Mouse (Mus musculus): ENCODE data around the gene Odam. TPM values are rescaled to one million over a fixed set of nuclear protein-coding genes. Genes with fewer than 3 reads are reported as not detected.

Odam gene
- polyA plus RNA-seq (2014; fragmentation: Nextera tagmentation; extraction: Ambion mirVana) = not detected in 2 replicates

DNA sequence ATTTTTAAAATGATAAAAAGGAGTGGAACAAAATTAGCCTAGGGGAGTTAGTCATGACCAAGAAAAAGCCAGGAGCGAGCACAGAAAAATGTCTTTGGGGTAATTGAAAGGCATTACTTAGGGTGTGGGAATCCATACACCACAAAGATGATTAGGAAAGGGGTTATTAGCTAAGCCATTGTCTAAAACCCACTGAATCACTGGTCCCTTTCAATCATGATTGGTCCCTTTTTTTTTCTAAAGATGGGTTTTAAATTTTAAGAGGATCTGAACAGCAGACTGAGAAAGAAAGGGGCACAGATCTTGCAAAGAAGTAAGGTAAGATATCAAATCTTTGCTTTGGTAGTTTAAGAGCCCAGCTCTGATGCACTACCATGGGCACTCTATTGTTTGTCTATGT is at the start of gene Odam:
Odam (plus strand) TSS at position 301 of the 400 bp plus-strand sequence.
- H3K27ac ChIP-seq (ENCODE audit: low read depth, low read length) = no peak within 1 kb of the TSS
- 90% methylated on average over 1 of the region's 1 CpGs for WGBS

DNA sequence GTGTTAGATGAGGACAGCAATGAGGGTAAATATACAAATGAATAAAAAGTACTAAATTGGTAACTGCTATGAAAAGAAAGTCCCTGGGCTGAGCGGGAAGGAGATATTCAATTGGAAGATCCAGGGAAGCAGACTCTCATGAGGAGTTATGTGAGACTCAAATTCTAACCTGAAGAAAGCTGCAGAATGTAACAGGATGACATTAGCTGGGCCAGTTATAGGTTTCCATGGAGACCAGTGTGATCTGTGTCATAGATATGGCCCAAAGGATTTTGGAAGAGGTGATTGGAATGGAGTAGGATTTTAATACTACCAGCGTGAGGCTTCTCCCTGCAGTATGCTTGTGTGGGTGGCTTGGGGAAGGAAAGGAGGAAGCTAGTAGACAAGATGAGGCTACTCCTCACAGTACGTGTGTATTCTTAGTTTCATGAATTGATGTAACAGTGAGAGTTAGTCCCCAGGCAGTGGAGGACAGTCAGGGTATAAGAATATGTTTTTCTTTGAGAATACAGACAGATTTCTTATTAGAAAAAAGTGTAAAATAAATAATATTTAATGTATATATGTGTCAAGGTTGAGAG is 29.6 kb upstream of the Odam start:
- no peak overlapping the region for H3K4me3 ChIP-seq (ENCODE audit: low read length)
- no peak overlapping the region for H3K4me2 ChIP-seq (replicated peaks; ENCODE audit: low read depth, low read length)
- no peak overlapping the region for H3K27ac ChIP-seq (ENCODE audit: low read depth, low read length)
- no peaks in the 10 kb centered on the region for H3K9me3 ChIP-seq (ENCODE audit: control insufficient read depth, low read length)
- H3K9ac ChIP-seq (ENCODE audit: low read depth, low read length) = no peak overlapping the region
- H3K27me3 ChIP-seq (ENCODE audit: control insufficient read depth, insufficient read depth, low read length) = no peaks in the 10 kb centered on the region
- H3K36me3 ChIP-seq (ENCODE audit: control insufficient read depth, insufficient read depth, low read length) = no peaks in the 10 kb centered on the region
- ATAC-seq (ENCODE audit: low FRiP score, low TSS enrichment) = no peak
- 76% methylated on average over 3 of the region's 3 CpGs for WGBS
- H3K4me1 ChIP-seq (ENCODE audit: control insufficient read depth, insufficient read depth, low read length) = no peaks in the 10 kb centered on the region

More for the DNA sequence above, at the start of gene Odam:
- H3K9ac ChIP-seq (ENCODE audit: low read depth, low read length) = no peak within 1 kb of the TSS
- no peaks in the 10 kb centered on the region for H3K36me3 ChIP-seq (ENCODE audit: control insufficient read depth, insufficient read depth, low read length)
- no peaks in the 10 kb centered on the region for H3K4me1 ChIP-seq (ENCODE audit: control insufficient read depth, insufficient read depth, low read length)
- no peaks in the 10 kb centered on the region for H3K9me3 ChIP-seq (ENCODE audit: control insufficient read depth, low read length)
- no peak for ATAC-seq (ENCODE audit: low FRiP score, low TSS enrichment)
- H3K4me2 ChIP-seq (replicated peaks; ENCODE audit: low read depth, low read length) = no peak within 1 kb of the TSS
- H3K27me3 ChIP-seq (ENCODE audit: control insufficient read depth, insufficient read depth, low read length) = no peaks in the 10 kb centered on the region
- no peak within 1 kb of the TSS for H3K4me3 ChIP-seq (ENCODE audit: low read length)

DNA sequence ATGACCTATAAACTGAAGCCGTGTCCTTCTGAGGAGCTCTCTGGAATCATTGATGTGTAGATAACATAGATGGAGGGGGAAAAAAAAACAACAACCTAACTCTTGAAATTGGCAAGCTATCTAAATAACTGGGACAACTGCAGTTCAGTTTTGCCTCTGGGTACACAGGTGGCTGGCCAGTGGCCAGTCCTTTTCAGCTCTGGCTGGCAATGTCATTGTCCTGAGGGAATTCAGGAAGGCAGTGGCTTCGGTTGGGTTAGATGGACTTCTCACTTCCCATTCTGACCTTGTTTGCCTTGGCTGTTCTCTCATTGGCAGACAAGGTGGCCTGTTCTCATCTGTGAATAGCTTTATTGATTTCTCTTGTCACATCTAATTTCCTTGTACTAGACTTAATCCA is 14.7 kb upstream of the Odam start:
- no peaks in the 10 kb centered on the region for H3K9me3 ChIP-seq (ENCODE audit: control insufficient read depth, low read length)
- H3K4me2 ChIP-seq (replicated peaks; ENCODE audit: low read depth, low read length) = no peak overlapping the region
- 61% methylated on average over 2 of the region's 2 CpGs for WGBS
- H3K36me3 ChIP-seq (ENCODE audit: control insufficient read depth, insufficient read depth, low read length) = no peaks in the 10 kb centered on the region
- H3K4me1 ChIP-seq (ENCODE audit: control insufficient read depth, insufficient read depth, low read length) = no peaks in the 10 kb centered on the region
- H3K4me3 ChIP-seq (ENCODE audit: low read length) = no peak overlapping the region
- H3K27me3 ChIP-seq (ENCODE audit: control insufficient read depth, insufficient read depth, low read length) = no peaks in the 10 kb centered on the region
- ATAC-seq (ENCODE audit: low FRiP score, low TSS enrichment) = no peak
- no peak overlapping the region for H3K9ac ChIP-seq (ENCODE audit: low read depth, low read length)
- H3K27ac ChIP-seq (ENCODE audit: low read depth, low read length) = no peak overlapping the region

DNA sequence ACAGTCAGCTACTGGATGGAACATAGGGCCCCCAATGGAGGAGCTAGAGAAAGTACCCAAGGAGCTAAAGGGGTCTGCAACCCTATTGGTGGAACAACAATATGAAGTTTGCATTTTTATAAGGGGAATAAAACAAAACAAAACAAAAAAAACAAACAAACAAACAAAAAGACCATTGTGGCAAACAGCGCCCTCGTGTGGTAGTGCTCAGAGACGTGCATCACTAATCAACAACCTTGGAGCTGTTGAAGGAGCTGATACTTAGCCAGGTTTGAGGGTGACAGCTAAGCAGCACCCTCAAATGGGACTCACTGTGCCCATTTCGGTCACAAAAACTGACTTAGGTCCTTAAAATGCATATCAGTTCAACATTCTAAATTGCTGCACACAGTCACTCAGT is 13.4 kb upstream of the Odam start:
- 35% methylated on average over 4 of the region's 4 CpGs for WGBS

DNA sequence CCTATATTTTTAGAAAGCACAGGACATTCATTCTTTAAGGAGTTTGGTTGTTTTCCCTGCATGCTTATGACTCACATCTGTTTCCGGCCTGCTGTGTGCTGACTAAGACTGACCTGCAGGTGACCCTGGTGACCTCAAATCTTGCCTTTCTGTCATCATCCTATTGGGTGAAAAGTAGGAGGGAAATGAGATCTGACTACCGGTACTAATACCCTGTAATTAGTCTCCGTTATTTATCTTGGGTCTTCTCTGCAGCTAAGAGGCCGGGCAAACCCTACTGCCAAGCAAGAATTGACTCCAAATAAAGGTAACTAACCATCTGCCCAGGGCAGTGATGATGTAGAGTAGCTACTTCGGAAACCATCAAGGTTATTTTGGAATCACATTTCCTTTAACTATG is 40.5 kb downstream of the Odam start, which contains the start of gene Csn3:
Csn3 (plus strand) TSS at position 208 of the 400 bp plus-strand sequence.
- H3K27ac ChIP-seq (ENCODE audit: low read depth, low read length) = no peak within 1 kb of the TSS
- no peaks in the 10 kb centered on the region for H3K27me3 ChIP-seq (ENCODE audit: control insufficient read depth, insufficient read depth, low read length)
- H3K9ac ChIP-seq (ENCODE audit: low read depth, low read length) = no peak within 1 kb of the TSS
- no peaks in the 10 kb centered on the region for H3K9me3 ChIP-seq (ENCODE audit: control insufficient read depth, low read length)
- H3K36me3 ChIP-seq (ENCODE audit: control insufficient read depth, insufficient read depth, low read length) = no peaks in the 10 kb centered on the region
- ATAC-seq (ENCODE audit: low FRiP score, low TSS enrichment) = no peak
- no peak within 1 kb of the TSS for H3K4me2 ChIP-seq (replicated peaks; ENCODE audit: low read depth, low read length)
- H3K4me1 ChIP-seq (ENCODE audit: control insufficient read depth, insufficient read depth, low read length) = no peaks in the 10 kb centered on the region
- WGBS = 34% methylated on average over 5 of the region's 5 CpGs
- no peak within 1 kb of the TSS for H3K4me3 ChIP-seq (ENCODE audit: low read length)

More for the DNA sequence above, 13.4 kb upstream of the Odam start:
- H3K36me3 ChIP-seq (ENCODE audit: control insufficient read depth, insufficient read depth, low read length) = no peaks in the 10 kb centered on the region
- H3K27me3 ChIP-seq (ENCODE audit: control insufficient read depth, insufficient read depth, low read length) = no peaks in the 10 kb centered on the region
- no peak overlapping the region for H3K27ac ChIP-seq (ENCODE audit: low read depth, low read length)
- no peak for ATAC-seq (ENCODE audit: low FRiP score, low TSS enrichment)
- no peaks in the 10 kb centered on the region for H3K4me1 ChIP-seq (ENCODE audit: control insufficient read depth, insufficient read depth, low read length)
- no peak overlapping the region for H3K4me3 ChIP-seq (ENCODE audit: low read length)
- no peak overlapping the region for H3K9ac ChIP-seq (ENCODE audit: low read depth, low read length)
- H3K9me3 ChIP-seq (ENCODE audit: control insufficient read depth, low read length) = no peaks in the 10 kb centered on the region
- no peak overlapping the region for H3K4me2 ChIP-seq (replicated peaks; ENCODE audit: low read depth, low read length)

DNA sequence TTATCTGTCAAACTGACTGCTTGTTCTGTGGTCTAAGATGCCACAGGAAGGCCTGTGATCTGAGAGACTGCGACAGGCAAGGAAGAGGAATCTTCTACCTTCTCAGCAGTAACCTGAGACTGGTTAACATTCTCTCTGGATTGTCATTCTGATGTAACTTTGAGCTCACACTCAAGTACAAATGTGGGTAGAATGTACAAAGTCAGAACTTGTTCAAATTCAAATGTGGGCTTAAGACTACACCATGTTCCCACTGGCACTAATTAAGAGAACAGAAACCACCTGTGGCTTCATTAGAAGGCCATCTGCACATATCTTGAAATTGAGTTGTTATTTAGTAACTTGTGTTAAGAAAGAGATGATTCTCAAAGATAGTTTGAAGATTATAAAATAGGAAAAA is 46.8 kb downstream of the Odam start:
- no peaks in the 10 kb centered on the region for H3K36me3 ChIP-seq (ENCODE audit: control insufficient read depth, insufficient read depth, low read length)
- H3K9ac ChIP-seq (ENCODE audit: low read depth, low read length) = no peak overlapping the region
- H3K4me2 ChIP-seq (replicated peaks; ENCODE audit: low read depth, low read length) = no peak overlapping the region
- H3K9me3 ChIP-seq (ENCODE audit: control insufficient read depth, low read length) = no peaks in the 10 kb centered on the region
- no peak for ATAC-seq (ENCODE audit: low FRiP score, low TSS enrichment)
- H3K27me3 ChIP-seq (ENCODE audit: control insufficient read depth, insufficient read depth, low read length) = no peaks in the 10 kb centered on the region
- no peak overlapping the region for H3K4me3 ChIP-seq (ENCODE audit: low read length)
- no peaks in the 10 kb centered on the region for H3K4me1 ChIP-seq (ENCODE audit: control insufficient read depth, insufficient read depth, low read length)
- 72% methylated on average over 1 of the region's 1 CpGs for WGBS
- no peak overlapping the region for H3K27ac ChIP-seq (ENCODE audit: low read depth, low read length)

DNA sequence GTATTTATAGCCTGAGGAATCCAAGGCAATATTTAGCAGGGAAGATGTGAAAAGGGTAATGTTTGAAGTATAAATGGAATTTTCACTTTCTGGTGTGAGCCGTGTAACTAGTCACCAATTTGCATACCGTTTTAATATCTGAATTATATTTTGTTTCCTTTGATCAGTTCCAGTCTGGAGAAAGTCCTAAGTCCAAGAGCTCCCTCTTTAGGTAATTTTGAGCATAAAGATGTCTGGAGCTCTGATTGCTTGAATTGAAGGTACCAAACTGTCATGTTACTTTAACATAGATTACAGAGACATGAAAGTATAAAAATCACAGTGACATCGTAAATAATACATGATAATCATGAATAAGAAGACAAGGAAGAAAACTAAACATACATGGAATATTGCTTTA is 55.9 kb downstream of the Odam start:
- H3K4me3 ChIP-seq (ENCODE audit: low read length) = no peak overlapping the region
- H3K9ac ChIP-seq (ENCODE audit: low read depth, low read length) = no peak overlapping the region
- no peaks in the 10 kb centered on the region for H3K9me3 ChIP-seq (ENCODE audit: control insufficient read depth, low read length)
- no peaks in the 10 kb centered on the region for H3K4me1 ChIP-seq (ENCODE audit: control insufficient read depth, insufficient read depth, low read length)
- H3K4me2 ChIP-seq (replicated peaks; ENCODE audit: low read depth, low read length) = no peak overlapping the region
- H3K27me3 ChIP-seq (ENCODE audit: control insufficient read depth, insufficient read depth, low read length) = no peaks in the 10 kb centered on the region
- H3K36me3 ChIP-seq (ENCODE audit: control insufficient read depth, insufficient read depth, low read length) = no peaks in the 10 kb centered on the region
- H3K27ac ChIP-seq (ENCODE audit: low read depth, low read length) = no peak overlapping the region
- ATAC-seq (ENCODE audit: low FRiP score, low TSS enrichment) = no peak
- WGBS = 42% methylated on average over 3 of the region's 3 CpGs

DNA sequence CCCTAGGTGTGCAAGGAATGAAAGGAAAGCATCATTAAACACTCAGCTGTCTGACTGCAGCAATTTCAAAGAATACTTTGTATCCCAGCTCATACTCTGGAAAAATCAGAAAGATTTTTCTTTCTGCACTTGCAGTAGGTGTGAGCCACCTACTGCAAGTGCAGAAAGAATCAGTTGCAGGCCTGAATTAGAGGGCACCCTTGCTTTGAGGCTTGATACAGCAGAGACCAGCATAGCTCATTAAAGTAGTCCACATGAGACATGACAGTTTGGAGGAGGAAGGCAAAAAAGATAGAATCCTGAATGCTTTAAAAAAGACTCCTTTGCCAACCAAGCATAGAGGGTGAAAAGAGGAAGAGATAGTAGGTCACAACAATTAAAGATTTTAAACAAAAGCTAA is 57.7 kb downstream of the Odam start:
- no peak overlapping the region for H3K27ac ChIP-seq (ENCODE audit: low read depth, low read length)
- H3K4me1 ChIP-seq (ENCODE audit: control insufficient read depth, insufficient read depth, low read length) = no peaks in the 10 kb centered on the region
- H3K4me2 ChIP-seq (replicated peaks; ENCODE audit: low read depth, low read length) = no peak overlapping the region
- no peaks in the 10 kb centered on the region for H3K27me3 ChIP-seq (ENCODE audit: control insufficient read depth, insufficient read depth, low read length)
- no peak overlapping the region for H3K9ac ChIP-seq (ENCODE audit: low read depth, low read length)
- H3K9me3 ChIP-seq (ENCODE audit: control insufficient read depth, low read length) = no peaks in the 10 kb centered on the region
- H3K36me3 ChIP-seq (ENCODE audit: control insufficient read depth, insufficient read depth, low read length) = no peaks in the 10 kb centered on the region
- no peak for ATAC-seq (ENCODE audit: low FRiP score, low TSS enrichment)
- no peak overlapping the region for H3K4me3 ChIP-seq (ENCODE audit: low read length)
